Mouse (Mus musculus): Measurements from ENCODE around the gene Olfr281. TPM values are rescaled to one million over a fixed set of nuclear protein-coding genes. Genes with fewer than 3 reads are reported as not detected.

Gene Olfr281
- total RNA-seq, 1 experiment from 2014 or later = not detected

GRCm38 (mm10) chr15:98479568-98480102 is 27.2 kb downstream of the Olfr281 start:
- no peak for ATAC-seq (ENCODE audit: extremely low read depth, insufficient number of reproducible peaks, low FRiP score, poor library complexity, severe bottlenecking)

GRCm38 (mm10) chr15:98482701-98483100 is 30.3 kb downstream of the Olfr281 start, which contains the start of gene Lalba:
Gene Lalba (minus strand): TSS chr15:98482721.
- ATAC-seq (ENCODE audit: extremely low read depth, insufficient number of reproducible peaks, low FRiP score, poor library complexity, severe bottlenecking) = no peak

- ATAC-seq (ENCODE audit: extremely low read depth, insufficient number of reproducible peaks, low FRiP score, poor library complexity, severe bottlenecking) = peak; percentile 85
Measured at GRCm38 (mm10) chr15:98483907-98484886, 31.8 kb downstream of the Olfr281 start.

- ATAC-seq (ENCODE audit: extremely low read depth, insufficient number of reproducible peaks, low FRiP score, poor library complexity, severe bottlenecking) = no peak
Measured at GRCm38 (mm10) chr15:98486433-98487021, 34.1 kb downstream of the Olfr281 start.

- ATAC-seq (ENCODE audit: extremely low read depth, insufficient number of reproducible peaks, low FRiP score, poor library complexity, severe bottlenecking) = no peak
Measured at GRCm38 (mm10) chr15:98491332-98491731, 38.9 kb downstream of the Olfr281 start.

GRCm38 (mm10) chr15:98492102-98492501 is 39.7 kb downstream of the Olfr281 start, which contains the start of gene Olfr279:
Gene Olfr279 (plus strand): TSS chr15:98492402.
- ATAC-seq (ENCODE audit: extremely low read depth, insufficient number of reproducible peaks, low FRiP score, poor library complexity, severe bottlenecking) = no peak

GRCm38 (mm10) chr15:98497631-98498030 is 45.2 kb downstream of the Olfr281 start:
- no peak for ATAC-seq (ENCODE audit: extremely low read depth, insufficient number of reproducible peaks, low FRiP score, poor library complexity, severe bottlenecking)

- ATAC-seq (ENCODE audit: extremely low read depth, insufficient number of reproducible peaks, low FRiP score, poor library complexity, severe bottlenecking) = no peak
Measured at GRCm38 (mm10) chr15:98503317-98503716, 50.9 kb downstream of the Olfr281 start.

GRCm38 (mm10) chr15:98504514-98504913 is 52.1 kb downstream of the Olfr281 start:
- ATAC-seq (ENCODE audit: extremely low read depth, insufficient number of reproducible peaks, low FRiP score, poor library complexity, severe bottlenecking) = peak; percentile 76

GRCm38 (mm10) chr15:98506253-98506957 is 54.0 kb downstream of the Olfr281 start:
- ATAC-seq (ENCODE audit: extremely low read depth, insufficient number of reproducible peaks, low FRiP score, poor library complexity, severe bottlenecking) = no peak

GRCm38 (mm10) chr15:98507321-98507720 is 54.9 kb downstream of the Olfr281 start:
- ATAC-seq (ENCODE audit: extremely low read depth, insufficient number of reproducible peaks, low FRiP score, poor library complexity, severe bottlenecking) = no peak

GRCm38 (mm10) chr15:98509387-98509786 is 57.0 kb downstream of the Olfr281 start:
- no peak for ATAC-seq (ENCODE audit: extremely low read depth, insufficient number of reproducible peaks, low FRiP score, poor library complexity, severe bottlenecking)

Other genes starting within 250 kb of the Olfr281 start
- not detected in 2 replicates for gene Gm44579, start 231.6 kb upstream of the Olfr281 start, total RNA-seq (2017)
- not detected in 2 replicates for gene Olfr287, start 231.5 kb upstream of the Olfr281 start, total RNA-seq (2017)
- gene Olfr286, start 218.1 kb upstream of the Olfr281 start, total RNA-seq (2017) = not detected in 2 replicates
- gene H1fnt, start 195.3 kb upstream of the Olfr281 start, total RNA-seq (2017) = not detected in 2 replicates
- gene Zfp641, start 156.4 kb upstream of the Olfr281 start, total RNA-seq (2017) = 0.12 TPM in 1 of 2 replicates, not detected in the other
- not detected in 2 replicates for gene Olfr285, start 135.2 kb upstream of the Olfr281 start, total RNA-seq (2017)
- gene Olfr284, start 111.6 kb upstream of the Olfr281 start, total RNA-seq (2017) = not detected in 2 replicates
- not detected in 2 replicates for gene Olfr283, start 71.6 kb upstream of the Olfr281 start, total RNA-seq (2017)
- not detected in 2 replicates for gene Olfr282, start 21.4 kb upstream of the Olfr281 start, total RNA-seq (2017)
- not detected in 2 replicates for gene OR5BS1P, start 17.3 kb downstream of the Olfr281 start, total RNA-seq (2017)
- gene Lalba, start 30.1 kb downstream of the Olfr281 start, total RNA-seq (2017) = not detected in 2 replicates
- gene Olfr279, start 39.8 kb downstream of the Olfr281 start, total RNA-seq (2017) = not detected in 2 replicates
- gene Kansl2, start 81.7 kb downstream of the Olfr281 start, total RNA-seq (2017) = 39.3 and 42.1 TPM in 2 replicates
- 105 and 123 TPM in 2 replicates for gene Ccnt1, start 118.3 kb downstream of the Olfr281 start, total RNA-seq (2017)
- 1.6 TPM in 1 of 2 replicates, not detected in the other for gene 4930415O20Rik, start 118.4 kb downstream of the Olfr281 start, total RNA-seq (2017)
- 2.0 and 2.8 TPM in 2 replicates for gene Adcy6, start 157.5 kb downstream of the Olfr281 start, total RNA-seq (2017)
- gene Cacnb3, start 178.3 kb downstream of the Olfr281 start, total RNA-seq (2017) = not detected in 2 replicates
- gene Ddx23, start 210.3 kb downstream of the Olfr281 start, total RNA-seq (2017) = 109 and 114 TPM in 2 replicates
- gene Rnd1, start 224.9 kb downstream of the Olfr281 start, total RNA-seq (2017) = 13.8 and 16.5 TPM in 2 replicates

Measured in neutrophil, adult 5-6 weeks (primary cell).